Mouse (Mus musculus) E14TG2a.4 (cell line): Measurements from ENCODE around the gene Erich6b.

Experiments used
- CTCF ChIP-seq: conservative IDR thresholded peaks from 2 replicates; pipeline ENCODE4 v1.5.1; 2014; ENCODE audit warnings: low read length
- POU5F1 ChIP-seq: IDR thresholded peaks from 2 replicates; pipeline ENCODE4 v1.6.1; 2014; ENCODE audit warnings: low read length, borderline replicate concordance

DNA sequence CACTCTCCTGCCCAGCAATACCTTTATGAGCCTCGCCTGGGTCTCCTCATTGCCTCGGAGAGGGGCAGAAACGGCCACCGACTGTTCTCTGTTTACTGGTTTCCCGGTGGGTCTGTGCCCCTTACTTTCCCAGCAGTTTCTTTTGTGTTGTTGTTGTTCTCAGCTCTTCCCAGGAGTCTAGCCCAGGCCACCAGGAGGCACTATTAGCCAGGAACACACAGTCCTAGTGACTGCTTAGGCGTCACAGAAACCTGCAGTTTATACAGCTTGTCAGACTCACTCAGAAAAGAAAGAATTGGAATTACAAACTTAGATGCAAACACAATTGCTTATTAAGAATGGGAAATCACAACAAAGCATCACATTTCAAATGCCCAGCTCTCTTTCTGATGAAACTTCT is 690 bp upstream of the Erich6b start:
- TF ChIP-seq CTCF (peak; percentile 27), POU5F1 (no peak)
